Mouse (Mus musculus): ENCODE results near the gene Zbtb21.
A peak's percentile ranks its signal among the peaks of the same experiment; 100 is the strongest.
"Not testable (repeated sequence)": the region's sequence is repeated elsewhere in the genome, so short reads cannot be mapped to it uniquely, and the experiment has no call there.

Zbtb21 gene

GRCm38 (mm10) chr16:97948836-97949235 lies 13.6 kb downstream of the Zbtb21 start:
- no peak for DNase-seq (ENCODE audit: low spot score in 2 of 2)

GRCm38 (mm10) chr16:97946993-97947392 lies 15.4 kb downstream of the Zbtb21 start:
- DNase-seq (ENCODE audit: low spot score in 2 of 2) = not testable (repeated sequence)

GRCm38 (mm10) chr16:97941844-97942243 lies 20.6 kb downstream of the Zbtb21 start:
- no peak for DNase-seq (ENCODE audit: low spot score in 2 of 2)

- no peak for DNase-seq (ENCODE audit: low spot score in 2 of 2)
Measured at GRCm38 (mm10) chr16:97940471-97940973, 21.9 kb downstream of the Zbtb21 start.

GRCm38 (mm10) chr16:97935815-97936214 lies 26.6 kb downstream of the Zbtb21 start:
- no peak for DNase-seq (ENCODE audit: low spot score in 2 of 2)

GRCm38 (mm10) chr16:97930231-97930630 lies 32.2 kb downstream of the Zbtb21 start:
- no peak for DNase-seq (ENCODE audit: low spot score in 2 of 2)

GRCm38 (mm10) chr16:97929520-97929919 lies 32.9 kb downstream of the Zbtb21 start:
- DNase-seq (ENCODE audit: low spot score in 2 of 2) = no peak

GRCm38 (mm10) chr16:97927331-97927938 lies 35.0 kb downstream of the Zbtb21 start:
- DNase-seq (ENCODE audit: low spot score in 2 of 2) = no peak

- no peak for DNase-seq (ENCODE audit: low spot score in 2 of 2)
Measured at GRCm38 (mm10) chr16:97926381-97926780, 36.0 kb downstream of the Zbtb21 start.

GRCm38 (mm10) chr16:97925760-97926159 lies 36.7 kb downstream of the Zbtb21 start:
- DNase-seq (ENCODE audit: low spot score in 2 of 2) = no peak

- DNase-seq (ENCODE audit: low spot score in 2 of 2) = no peak
Measured at GRCm38 (mm10) chr16:97923700-97924099, 38.7 kb downstream of the Zbtb21 start.

- no peak for DNase-seq (ENCODE audit: low spot score in 2 of 2)
Measured at GRCm38 (mm10) chr16:97922779-97923126, 39.7 kb downstream of the Zbtb21 start.

GRCm38 (mm10) chr16:97921961-97922778 lies 40.3 kb downstream of the Zbtb21 start:
- peak; percentile 41 to 48 for DNase-seq (ENCODE audit: low spot score in 2 of 2)

GRCm38 (mm10) chr16:97920621-97921020 lies 41.8 kb downstream of the Zbtb21 start:
- no peak for DNase-seq (ENCODE audit: low spot score in 2 of 2)

GRCm38 (mm10) chr16:97919793-97920192 lies 42.6 kb downstream of the Zbtb21 start:
- no peak for DNase-seq (ENCODE audit: low spot score in 2 of 2)

GRCm38 (mm10) chr16:97912873-97913272 lies 49.5 kb downstream of the Zbtb21 start:
- DNase-seq (ENCODE audit: low spot score in 2 of 2) = no peak

GRCm38 (mm10) chr16:97909356-97909755 lies 53.1 kb downstream of the Zbtb21 start:
- no peak for DNase-seq (ENCODE audit: low spot score in 2 of 2)

GRCm38 (mm10) chr16:97907496-97907895 lies 54.9 kb downstream of the Zbtb21 start:
- DNase-seq (ENCODE audit: low spot score in 2 of 2) = no peak

GRCm38 (mm10) chr16:97906337-97906736 lies 56.1 kb downstream of the Zbtb21 start:
- no peak for DNase-seq (ENCODE audit: low spot score in 2 of 2)

GRCm38 (mm10) chr16:97905449-97905991 lies 56.9 kb downstream of the Zbtb21 start:
- DNase-seq (ENCODE audit: low spot score in 2 of 2) = no peak

GRCm38 (mm10) chr16:97904035-97904434 lies 58.4 kb downstream of the Zbtb21 start:
- no peak for DNase-seq (ENCODE audit: low spot score in 2 of 2)

GRCm38 (mm10) chr16:97897346-97898024 lies 64.9 kb downstream of the Zbtb21 start:
- DNase-seq (ENCODE audit: low spot score in 2 of 2) = no peak
